Mouse (Mus musculus): ENCODE measurements around the gene Slc13a5. TPM values are rescaled to one million over a fixed set of nuclear protein-coding genes. Genes with fewer than 3 reads are reported as not detected.
A peak's percentile ranks its signal among the peaks of the same experiment; 100 is the strongest.

Slc13a5 gene
- polyA plus RNA-seq, 1 experiment from 2014 or later, result 0.12 TPM

DNA sequence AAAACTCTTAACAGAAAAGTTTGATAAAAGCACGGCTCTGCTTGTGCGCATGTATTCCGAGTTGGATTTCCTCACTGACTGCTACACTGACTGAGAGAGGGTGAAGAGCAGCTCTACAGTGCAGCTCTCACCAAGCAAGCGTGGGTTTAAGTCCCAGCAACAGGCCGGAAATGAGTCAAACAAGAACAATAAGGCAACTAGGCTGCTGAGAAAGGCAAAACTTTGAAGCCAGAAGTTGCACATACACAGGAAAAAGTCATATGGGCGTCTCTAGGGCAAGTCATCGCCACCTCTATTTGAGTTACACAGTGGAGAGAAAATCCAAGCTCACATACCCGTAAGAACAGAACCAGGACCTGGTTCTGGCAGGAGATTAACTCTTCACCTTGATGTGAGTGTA lies 70.5 kb downstream of the Slc13a5 start:
- Histone ChIP-seq H3K4me1 (peaks cover 6% of the 10 kb centered on the region; the same call in 1 of the 2 replicates), H3K27ac (replicated peaks) (peak overlapping the region; percentile 61; the same call in 1 of the 2 replicates), H3K27me3 (replicated peaks) (no peaks in the 10 kb centered on the region), H3K4me2 (no peak overlapping the region), H3K36me3 (peaks cover 58% of the 10 kb centered on the region), H3K9me3 (no peaks in the 10 kb centered on the region), H3K4me3 (no peak overlapping the region), H3K9ac (no peak overlapping the region; the same call in 1 of the 2 replicates)
- no peak for ATAC-seq (ENCODE audit: extremely low read depth, insufficient number of reproducible peaks, low FRiP score, low TSS enrichment)
- WGBS, result 80% methylated on average over 8 of the region's 8 CpGs

DNA sequence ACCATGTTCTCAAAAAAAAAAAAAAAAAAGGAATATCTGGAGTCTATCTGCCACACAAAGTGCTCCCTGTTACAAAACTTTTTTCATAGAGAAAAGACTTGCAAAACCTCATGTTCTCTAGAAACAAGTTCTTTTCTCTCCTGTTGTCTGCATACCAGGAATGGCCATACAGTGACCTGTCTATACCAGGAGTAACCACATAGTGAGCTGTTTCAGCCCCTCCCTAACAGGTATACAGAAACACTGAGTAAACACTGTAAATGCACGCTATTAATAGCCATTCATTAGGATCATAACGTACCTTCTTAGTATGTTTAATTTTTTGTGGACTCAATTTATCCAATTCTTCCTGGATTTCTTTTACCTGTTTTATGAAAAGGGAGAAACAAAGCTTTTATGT lies 72.8 kb downstream of the Slc13a5 start:
- Histone ChIP-seq H3K36me3 (peaks cover 71% of the 10 kb centered on the region), H3K4me3 (no peak overlapping the region), H3K27me3 (replicated peaks) (no peaks in the 10 kb centered on the region), H3K27ac (replicated peaks) (no peak overlapping the region), H3K4me2 (no peak overlapping the region), H3K4me1 (peaks cover 6% of the 10 kb centered on the region; the same call in 1 of the 2 replicates), H3K9ac (no peak overlapping the region), H3K9me3 (no peaks in the 10 kb centered on the region)
- no peak for ATAC-seq (ENCODE audit: extremely low read depth, insufficient number of reproducible peaks, low FRiP score, low TSS enrichment)
- 83% methylated on average over 2 of the region's 2 CpGs for WGBS

Other genes starting within 250 kb of the Slc13a5 start
- 0.57 and 0.98 TPM in 2 replicates for gene Aipl1, start 229.7 kb downstream of the Slc13a5 start, polyA plus RNA-seq (2015; fragmentation: Nextera tagmentation; extraction: Ambion mirVana)
- gene Pimreg, start 225.2 kb downstream of the Slc13a5 start, polyA plus RNA-seq (2015; fragmentation: Nextera tagmentation; extraction: Ambion mirVana), result 84.8 and 87.5 TPM in 2 replicates
- gene Pitpnm3, start 131.4 kb downstream of the Slc13a5 start, polyA plus RNA-seq (2015; fragmentation: Nextera tagmentation; extraction: Ambion mirVana), result 0.10 and 0.12 TPM in 2 replicates
- gene Gm43951, start 60.4 kb downstream of the Slc13a5 start, polyA plus RNA-seq (2015; fragmentation: Nextera tagmentation; extraction: Ambion mirVana), result 0.16 and 0.17 TPM in 2 replicates
- gene 4933427D14Rik, start 59.8 kb downstream of the Slc13a5 start, polyA plus RNA-seq (2015; fragmentation: Nextera tagmentation; extraction: Ambion mirVana), result 7.7 and 7.8 TPM in 2 replicates
- 137 and 155 TPM in 2 replicates for gene Txndc17, start 59.7 kb downstream of the Slc13a5 start, polyA plus RNA-seq (2015; fragmentation: Nextera tagmentation; extraction: Ambion mirVana)
- gene Med31, start 51.6 kb downstream of the Slc13a5 start, polyA plus RNA-seq (2015; fragmentation: Nextera tagmentation; extraction: Ambion mirVana), result 28.3 and 31.7 TPM in 2 replicates
- gene Xaf1, start 34.4 kb upstream of the Slc13a5 start, polyA plus RNA-seq (2015; fragmentation: Nextera tagmentation; extraction: Ambion mirVana), result 5.7 and 6.8 TPM in 2 replicates
- not detected in 2 replicates for gene Fbxo39, start 47.2 kb upstream of the Slc13a5 start, polyA plus RNA-seq (2015; fragmentation: Nextera tagmentation; extraction: Ambion mirVana)
- 0.47 and 0.55 TPM in 2 replicates for gene Tekt1, start 95.2 kb upstream of the Slc13a5 start, polyA plus RNA-seq (2015; fragmentation: Nextera tagmentation; extraction: Ambion mirVana)
- 145 and 160 TPM in 2 replicates for gene Smtnl2, start 144.5 kb upstream of the Slc13a5 start, polyA plus RNA-seq (2015; fragmentation: Nextera tagmentation; extraction: Ambion mirVana)
- gene Ggt6, start 168.3 kb upstream of the Slc13a5 start, polyA plus RNA-seq (2015; fragmentation: Nextera tagmentation; extraction: Ambion mirVana), result not detected in 2 replicates
- 82.3 and 88.2 TPM in 2 replicates for gene Mybbp1a, start 174.1 kb upstream of the Slc13a5 start, polyA plus RNA-seq (2015; fragmentation: Nextera tagmentation; extraction: Ambion mirVana)
- gene Spns2, start 222.7 kb upstream of the Slc13a5 start, polyA plus RNA-seq (2015; fragmentation: Nextera tagmentation; extraction: Ambion mirVana), result 1.9 and 2.4 TPM in 2 replicates

All from heart, embryonic 13.5 days (tissue).